Mouse (Mus musculus) kidney, adult 8-10 months (tissue): ENCODE measurements around the gene Chrng.

Experiments used
- DNase-seq, 2 experiments: peaks; one replicate each; pipeline ENCODE4 v3.0.0; 2022

Gene Chrng

GRCm38 (mm10) chr1:87200811-87201210, 3.6 kb upstream of the Chrng start:
- no peak for DNase-seq

- DNase-seq = no peak
Observed at GRCm38 (mm10) chr1:87201848-87202247, 2.6 kb upstream of the Chrng start.

GRCm38 (mm10) chr1:87203779-87204178, 678 bp upstream of the Chrng start:
- no peak for DNase-seq

GRCm38 (mm10) chr1:87205038-87205437, 581 bp downstream of the Chrng start:
- no peak for DNase-seq

GRCm38 (mm10) chr1:87205502-87205901, 1.0 kb downstream of the Chrng start:
- no peak for DNase-seq

GRCm38 (mm10) chr1:87206339-87206738, 1.9 kb downstream of the Chrng start:
- DNase-seq = no peak

GRCm38 (mm10) chr1:87211431-87211830, 7.0 kb downstream of the Chrng start:
- no peak for DNase-seq

- peak; percentile 92 to 94 for DNase-seq
Observed at GRCm38 (mm10) chr1:87213735-87214704, 9.6 kb downstream of the Chrng start, which contains the start of gene Eif4e2. Eif4e2 (plus strand) TSS chr1:87213914.

GRCm38 (mm10) chr1:87214748-87215147, 10.3 kb downstream of the Chrng start:
- no peak for DNase-seq

- peak; percentile 36 to 68 for DNase-seq
Observed at GRCm38 (mm10) chr1:87217938-87218337, 13.5 kb downstream of the Chrng start.

- DNase-seq = no peak
Observed at GRCm38 (mm10) chr1:87225739-87226138, 21.3 kb downstream of the Chrng start.

- no peak for DNase-seq
Observed at GRCm38 (mm10) chr1:87226409-87227159, 22.1 kb downstream of the Chrng start.

- no peak for DNase-seq
Observed at GRCm38 (mm10) chr1:87227160-87227550, 22.7 kb downstream of the Chrng start.

GRCm38 (mm10) chr1:87230606-87231005, 26.1 kb downstream of the Chrng start:
- peak in 1 of 2 experiments; percentile 15 for DNase-seq

- no peak for DNase-seq
Observed at GRCm38 (mm10) chr1:87232197-87232596, 27.7 kb downstream of the Chrng start.

GRCm38 (mm10) chr1:87239056-87239455, 34.6 kb downstream of the Chrng start:
- peak in 1 of 2 experiments; percentile 50 for DNase-seq

- DNase-seq = no peak
Observed at GRCm38 (mm10) chr1:87243021-87243420, 38.6 kb downstream of the Chrng start.

GRCm38 (mm10) chr1:87245430-87245829, 41.0 kb downstream of the Chrng start:
- no peak for DNase-seq

- peak; percentile 76 to 88 for DNase-seq
Observed at GRCm38 (mm10) chr1:87245929-87246815, 41.7 kb downstream of the Chrng start.

GRCm38 (mm10) chr1:87252040-87252609, 47.7 kb downstream of the Chrng start:
- no peak for DNase-seq

- DNase-seq = no peak
Observed at GRCm38 (mm10) chr1:87255173-87255572, 50.7 kb downstream of the Chrng start.

GRCm38 (mm10) chr1:87257691-87258090, 53.2 kb downstream of the Chrng start:
- DNase-seq = no peak
